Mouse (Mus musculus): ENCODE measurements at regions not wholly inside any gene's neighbourhood (a gene's known extent, or its start where the extent isn't known, plus 50 kb on each side); places are given as distances from the start of the nearest gene placed in this dataset.

DNA sequence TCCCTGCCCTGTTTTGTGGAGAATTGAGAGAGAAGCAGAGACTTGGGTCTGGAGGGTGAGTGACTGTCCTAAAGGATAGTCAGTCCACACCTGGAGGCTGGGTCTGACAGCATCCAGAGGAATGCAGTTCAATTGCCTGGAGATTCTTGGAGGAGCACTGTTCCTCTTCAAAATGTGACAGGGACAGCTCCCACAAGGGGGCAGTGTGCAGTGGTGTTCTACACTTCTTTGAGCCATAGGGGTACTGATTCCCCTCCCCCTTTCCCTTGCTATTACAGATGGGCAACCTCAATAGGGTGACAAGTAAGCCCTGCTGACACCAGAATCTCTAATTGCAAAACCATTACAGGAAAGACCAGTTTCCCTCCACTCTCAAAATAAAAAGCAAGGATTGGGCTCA lies 63.7 kb upstream of the Gm773 start:
- no peak for DNase-seq

DNA sequence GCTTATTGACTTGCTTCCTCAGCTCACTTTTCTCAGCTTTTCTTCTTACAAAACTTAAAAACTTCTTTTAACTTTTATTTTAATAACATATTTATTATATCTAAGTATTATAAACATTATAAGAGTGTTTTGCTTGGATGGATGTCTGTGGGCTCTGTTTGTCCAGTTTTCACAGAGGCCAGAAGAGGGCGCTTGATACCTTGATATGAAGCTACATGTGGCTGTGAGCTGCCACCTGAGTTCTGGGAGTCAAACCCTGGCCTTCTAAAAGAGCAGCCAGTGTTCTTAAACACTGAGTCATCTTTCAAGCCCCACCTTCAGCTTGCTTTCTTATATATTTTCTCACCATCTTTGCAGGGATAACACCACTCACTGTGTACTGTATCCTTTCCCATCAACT lies 61.5 kb upstream of the Gm773 start:
- peak; percentile 1 to 2 for DNase-seq

DNA sequence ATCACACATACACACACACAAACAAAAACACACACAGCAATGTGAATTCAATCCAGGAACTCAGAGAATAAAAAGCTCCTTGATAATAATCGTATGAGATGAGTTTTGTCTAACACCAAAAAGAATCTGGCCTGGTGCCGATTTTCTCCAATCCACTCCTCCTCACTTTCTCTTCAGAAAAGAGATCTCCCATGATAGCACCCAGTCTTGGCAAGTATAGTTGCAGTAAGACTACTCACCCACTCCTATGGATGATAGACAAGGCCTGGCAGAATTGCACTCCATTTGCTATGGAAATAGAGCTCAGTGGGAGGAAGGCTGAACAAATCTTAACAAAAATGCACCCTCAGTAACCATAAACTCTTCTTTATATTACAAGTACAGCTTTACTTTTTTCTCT lies 57.0 kb upstream of the Gm773 start:
- DNase-seq = no peak
